Mouse (Mus musculus): Measurements from ENCODE around the gene Mrpl48. TPM values are rescaled to one million over a fixed set of nuclear protein-coding genes. Genes with fewer than 3 reads are reported as not detected.

Gene Mrpl48
- polyA plus RNA-seq, 1 experiment from 2014 or later, result 94.0 TPM

GRCm38 (mm10) chr7:100533503-100533902 lies 74.6 kb downstream of the Mrpl48 start:
- no peaks in the 10 kb centered on the region for H3K36me3 ChIP-seq (ENCODE audit: control insufficient read depth, insufficient read depth, low read length)
- no peak overlapping the region for H3K4me2 ChIP-seq (ENCODE audit: low read length)
- H3K27me3 ChIP-seq (ENCODE audit: control insufficient read depth, insufficient read depth, low read depth, low read length), result no peaks in the 10 kb centered on the region
- ATAC-seq, result no peak
- no peak overlapping the region for H3K27ac ChIP-seq (ENCODE audit: low read length)
- no peak overlapping the region for H3K4me3 ChIP-seq (ENCODE audit: low read depth, low read length)
- no peak overlapping the region for H3K9ac ChIP-seq (ENCODE audit: low read depth, low read length)
- peaks cover 9% of the 10 kb centered on the region for H3K4me1 ChIP-seq (ENCODE audit: control insufficient read depth, insufficient read depth, low read length)
- WGBS, result 80% methylated on average over 2 of the region's 2 CpGs
- H3K9me3 ChIP-seq (replicated peaks; ENCODE audit: control insufficient read depth, low read length, poor library complexity, severe bottlenecking), result no peaks in the 10 kb centered on the region

- no peak overlapping the region for H3K27ac ChIP-seq (ENCODE audit: low read length)
- no peaks in the 10 kb centered on the region for H3K36me3 ChIP-seq (ENCODE audit: control insufficient read depth, insufficient read depth, low read length)
- H3K4me3 ChIP-seq (ENCODE audit: low read depth, low read length), result no peak overlapping the region
- ATAC-seq, result no peak
- H3K9ac ChIP-seq (ENCODE audit: low read depth, low read length), result no peak overlapping the region
- no peaks in the 10 kb centered on the region for H3K9me3 ChIP-seq (replicated peaks; ENCODE audit: control insufficient read depth, low read length, poor library complexity, severe bottlenecking)
- H3K4me1 ChIP-seq (ENCODE audit: control insufficient read depth, insufficient read depth, low read length), result no peaks in the 10 kb centered on the region
- no peaks in the 10 kb centered on the region for H3K27me3 ChIP-seq (ENCODE audit: control insufficient read depth, insufficient read depth, low read depth, low read length)
- no peak overlapping the region for H3K4me2 ChIP-seq (ENCODE audit: low read length)
- 91% methylated on average over 5 of the region's 5 CpGs for WGBS
Measured at GRCm38 (mm10) chr7:100530766-100531165, 77.3 kb downstream of the Mrpl48 start.

GRCm38 (mm10) chr7:100524669-100525068 lies 83.4 kb downstream of the Mrpl48 start:
- Histone ChIP-seq H3K36me3 (ENCODE audit: control insufficient read depth, insufficient read depth, low read length) (no peaks in the 10 kb centered on the region), H3K9ac (ENCODE audit: low read depth, low read length) (no peak overlapping the region), H3K4me3 (ENCODE audit: low read depth, low read length) (no peak overlapping the region), H3K27ac (ENCODE audit: low read length) (no peak overlapping the region), H3K4me2 (ENCODE audit: low read length) (no peak overlapping the region), H3K9me3 (replicated peaks; ENCODE audit: control insufficient read depth, low read length, poor library complexity, severe bottlenecking) (no peaks in the 10 kb centered on the region), H3K4me1 (ENCODE audit: control insufficient read depth, insufficient read depth, low read length) (no peaks in the 10 kb centered on the region), H3K27me3 (ENCODE audit: control insufficient read depth, insufficient read depth, low read depth, low read length) (no peaks in the 10 kb centered on the region)
- no peak for ATAC-seq
- WGBS, result 80% methylated on average over 8 of the region's 8 CpGs

- Histone ChIP-seq H3K9ac (ENCODE audit: low read depth, low read length) (no peak overlapping the region), H3K27ac (ENCODE audit: low read length) (no peak overlapping the region), H3K4me2 (ENCODE audit: low read length) (no peak overlapping the region), H3K4me1 (ENCODE audit: control insufficient read depth, insufficient read depth, low read length) (no peaks in the 10 kb centered on the region), H3K27me3 (ENCODE audit: control insufficient read depth, insufficient read depth, low read depth, low read length) (no peaks in the 10 kb centered on the region), H3K4me3 (ENCODE audit: low read depth, low read length) (no peak overlapping the region), H3K9me3 (replicated peaks; ENCODE audit: control insufficient read depth, low read length, poor library complexity, severe bottlenecking) (no peaks in the 10 kb centered on the region), H3K36me3 (ENCODE audit: control insufficient read depth, insufficient read depth, low read length) (no peaks in the 10 kb centered on the region)
- 75% methylated on average over 3 of the region's 3 CpGs for WGBS
- ATAC-seq, result no peak
Measured at GRCm38 (mm10) chr7:100522222-100522621, 85.9 kb downstream of the Mrpl48 start.

GRCm38 (mm10) chr7:100520663-100521285 lies 87.3 kb downstream of the Mrpl48 start:
- 19% methylated on average over 10 of the region's 10 CpGs for WGBS
- H3K4me2 ChIP-seq (ENCODE audit: low read length), result 0 out of 2 replicates have a peak overlapping the region, but pooled peaks have one; percentile 2
- no peak overlapping the region for H3K4me3 ChIP-seq (ENCODE audit: low read depth, low read length)
- no peaks in the 10 kb centered on the region for H3K36me3 ChIP-seq (ENCODE audit: control insufficient read depth, insufficient read depth, low read length)
- no peaks in the 10 kb centered on the region for H3K27me3 ChIP-seq (ENCODE audit: control insufficient read depth, insufficient read depth, low read depth, low read length)
- no peak overlapping the region for H3K27ac ChIP-seq (ENCODE audit: low read length)
- H3K9ac ChIP-seq (ENCODE audit: low read depth, low read length), result no peak overlapping the region
- no peaks in the 10 kb centered on the region for H3K9me3 ChIP-seq (replicated peaks; ENCODE audit: control insufficient read depth, low read length, poor library complexity, severe bottlenecking)
- H3K4me1 ChIP-seq (ENCODE audit: control insufficient read depth, insufficient read depth, low read length), result no peaks in the 10 kb centered on the region
- ATAC-seq, result no peak

GRCm38 (mm10) chr7:100520204-100520603 lies 87.9 kb downstream of the Mrpl48 start:
- WGBS, result 70% methylated on average over 7 of the region's 7 CpGs

GRCm38 (mm10) chr7:100514573-100514972 lies 93.5 kb downstream of the Mrpl48 start, which contains the start of gene Dnajb13:
Gene Dnajb13 (minus strand): TSS chr7:100514960.
- H3K4me2 ChIP-seq (ENCODE audit: low read length), result peak within 1 kb of the TSS; percentile 1
- 48% methylated on average over 11 of the region's 11 CpGs for WGBS

More at GRCm38 (mm10) chr7:100520204-100520603, 87.9 kb downstream of the Mrpl48 start:
- Histone ChIP-seq H3K4me2 (ENCODE audit: low read length) (no peak overlapping the region), H3K9ac (ENCODE audit: low read depth, low read length) (no peak overlapping the region), H3K27me3 (ENCODE audit: control insufficient read depth, insufficient read depth, low read depth, low read length) (no peaks in the 10 kb centered on the region), H3K4me3 (ENCODE audit: low read depth, low read length) (no peak overlapping the region), H3K36me3 (ENCODE audit: control insufficient read depth, insufficient read depth, low read length) (no peaks in the 10 kb centered on the region), H3K27ac (ENCODE audit: low read length) (no peak overlapping the region), H3K4me1 (ENCODE audit: control insufficient read depth, insufficient read depth, low read length) (no peaks in the 10 kb centered on the region), H3K9me3 (replicated peaks; ENCODE audit: control insufficient read depth, low read length, poor library complexity, severe bottlenecking) (no peaks in the 10 kb centered on the region)
- ATAC-seq, result no peak

GRCm38 (mm10) chr7:100511602-100512001 lies 96.5 kb downstream of the Mrpl48 start:
- no peak for ATAC-seq
- no peaks in the 10 kb centered on the region for H3K4me1 ChIP-seq (ENCODE audit: control insufficient read depth, insufficient read depth, low read length)
- no peak overlapping the region for H3K27ac ChIP-seq (ENCODE audit: low read length)
- H3K36me3 ChIP-seq (ENCODE audit: control insufficient read depth, insufficient read depth, low read length), result no peaks in the 10 kb centered on the region
- no peaks in the 10 kb centered on the region for H3K27me3 ChIP-seq (ENCODE audit: control insufficient read depth, insufficient read depth, low read depth, low read length)
- no peak overlapping the region for H3K4me2 ChIP-seq (ENCODE audit: low read length)
- no peaks in the 10 kb centered on the region for H3K9me3 ChIP-seq (replicated peaks; ENCODE audit: control insufficient read depth, low read length, poor library complexity, severe bottlenecking)
- 86% methylated on average over 8 of the region's 8 CpGs for WGBS
- no peak overlapping the region for H3K9ac ChIP-seq (ENCODE audit: low read depth, low read length)
- H3K4me3 ChIP-seq (ENCODE audit: low read depth, low read length), result no peak overlapping the region

More at GRCm38 (mm10) chr7:100514573-100514972, 93.5 kb downstream of the Mrpl48 start, which contains the start of gene Dnajb13:
- no peak within 1 kb of the TSS for H3K27ac ChIP-seq (ENCODE audit: low read length)
- ATAC-seq, result peak; percentile 71
- no peak within 1 kb of the TSS for H3K9ac ChIP-seq (ENCODE audit: low read depth, low read length)
- H3K27me3 ChIP-seq (ENCODE audit: control insufficient read depth, insufficient read depth, low read depth, low read length), result no peaks in the 10 kb centered on the region
- no peaks in the 10 kb centered on the region for H3K36me3 ChIP-seq (ENCODE audit: control insufficient read depth, insufficient read depth, low read length)
- no peak within 1 kb of the TSS for H3K4me3 ChIP-seq (ENCODE audit: low read depth, low read length)
- no peaks in the 10 kb centered on the region for H3K4me1 ChIP-seq (ENCODE audit: control insufficient read depth, insufficient read depth, low read length)
- no peaks in the 10 kb centered on the region for H3K9me3 ChIP-seq (replicated peaks; ENCODE audit: control insufficient read depth, low read length, poor library complexity, severe bottlenecking)

GRCm38 (mm10) chr7:100508670-100509069 lies 99.4 kb downstream of the Mrpl48 start:
- Histone ChIP-seq H3K4me3 (ENCODE audit: low read depth, low read length) (no peak overlapping the region), H3K4me2 (ENCODE audit: low read length) (no peak overlapping the region), H3K9me3 (replicated peaks; ENCODE audit: control insufficient read depth, low read length, poor library complexity, severe bottlenecking) (no peaks in the 10 kb centered on the region), H3K27ac (ENCODE audit: low read length) (no peak overlapping the region), H3K4me1 (ENCODE audit: control insufficient read depth, insufficient read depth, low read length) (no peaks in the 10 kb centered on the region), H3K36me3 (ENCODE audit: control insufficient read depth, insufficient read depth, low read length) (no peaks in the 10 kb centered on the region), H3K9ac (ENCODE audit: low read depth, low read length) (no peak overlapping the region), H3K27me3 (ENCODE audit: control insufficient read depth, insufficient read depth, low read depth, low read length) (no peaks in the 10 kb centered on the region)
- ATAC-seq, result no peak
- WGBS, result 87% methylated on average over 3 of the region's 3 CpGs
